Mouse (Mus musculus) liver, adult 2 months (tissue): Measurements from ENCODE around the gene Sptbn2.

ENCODE experiments used
- CTCF ChIP-seq: fragments of 200-500 bp; IDR thresholded peaks from 2 replicates; pipeline ENCODE4 v1.5.1; 2011; ENCODE audit warnings: low read depth, low read length, control low read depth
- POLR2A ChIP-seq: fragments of 200-500 bp; IDR thresholded peaks from 2 replicates; pipeline ENCODE4 v1.6.1; 2011; ENCODE audit warnings: low read length, control low read depth; ENCODE audit not compliant: insufficient read depth; ENCODE audit errors: extremely low read depth

DNA sequence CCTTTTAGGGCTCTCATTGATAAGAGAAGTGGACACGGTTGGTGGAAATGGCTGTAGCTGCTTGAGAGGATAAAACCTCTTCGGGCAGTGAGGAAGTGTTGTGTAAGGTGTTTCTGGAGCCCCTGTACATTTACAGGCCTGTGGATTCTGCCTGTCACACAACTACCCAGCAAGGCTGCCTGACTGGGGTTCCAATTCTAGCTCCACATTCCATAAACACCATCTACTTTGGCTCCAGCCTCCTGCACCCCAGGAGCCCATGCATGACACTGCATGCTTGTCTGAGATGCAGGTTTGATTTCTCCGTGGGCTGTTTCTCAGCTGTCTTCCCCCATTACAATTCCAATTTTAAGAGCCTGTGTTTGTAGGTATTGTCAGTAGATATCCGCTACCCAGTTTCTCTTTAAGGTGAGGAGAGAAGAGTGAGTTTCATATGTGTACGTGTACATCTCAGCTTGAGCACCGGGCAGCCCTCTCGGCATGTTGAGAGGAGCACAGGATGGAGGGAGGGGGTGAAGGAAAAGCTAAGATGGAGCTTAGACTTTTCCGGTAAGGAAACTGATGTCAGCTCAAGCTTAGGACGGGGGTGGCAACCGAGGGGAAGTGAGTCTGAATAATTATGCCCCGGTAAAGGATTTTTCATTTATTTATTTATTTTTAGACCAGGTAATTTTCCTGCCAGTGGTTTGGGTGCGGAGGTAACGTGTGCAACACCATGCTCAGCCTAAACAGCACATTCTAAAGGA is 2.0 kb downstream of the Sptbn2 start:
- no peak for TF ChIP-seq CTCF
- TF ChIP-seq POLR2A: no peak
